Mouse (Mus musculus) layer of hippocampus, adult 2 months (tissue): Measurements from ENCODE around the gene Acap2. TPM values are rescaled to one million over a fixed set of nuclear protein-coding genes. Genes with fewer than 3 reads are reported as not detected.

Experiments used
- DNase-seq, 2 experiments: peaks; one replicate each; pipeline ENCODE4 v3.0.0; 2022; ENCODE audit warnings: low spot score in 2 of 2
- H3K27ac ChIP-seq: fragments of 200-600 bp; 2 replicates; pipeline ENCODE4 v1.8.1; 2022
- H3K4me3 ChIP-seq: fragments of 200-600 bp; 2 replicates; pipeline ENCODE4 v1.8.1; 2022; ENCODE audit warnings: mild to moderate bottlenecking
- CTCF ChIP-seq: fragments of 200-600 bp; conservative IDR thresholded peaks from 2 replicates; pipeline ENCODE4 v1.8.1; 2022; ENCODE audit warnings: antibody characterized with exemption, mild to moderate bottlenecking, moderate library complexity
- total RNA-seq, 2 experiments: library from RNA; stranded (reverse); gene quantifications; 2 replicates each; pipeline ENCODE4 v1.2.3; 2021

The Acap2 gene
- total RNA-seq, 2 experiments from 2014 or later: 140 to 148 TPM

DNA sequence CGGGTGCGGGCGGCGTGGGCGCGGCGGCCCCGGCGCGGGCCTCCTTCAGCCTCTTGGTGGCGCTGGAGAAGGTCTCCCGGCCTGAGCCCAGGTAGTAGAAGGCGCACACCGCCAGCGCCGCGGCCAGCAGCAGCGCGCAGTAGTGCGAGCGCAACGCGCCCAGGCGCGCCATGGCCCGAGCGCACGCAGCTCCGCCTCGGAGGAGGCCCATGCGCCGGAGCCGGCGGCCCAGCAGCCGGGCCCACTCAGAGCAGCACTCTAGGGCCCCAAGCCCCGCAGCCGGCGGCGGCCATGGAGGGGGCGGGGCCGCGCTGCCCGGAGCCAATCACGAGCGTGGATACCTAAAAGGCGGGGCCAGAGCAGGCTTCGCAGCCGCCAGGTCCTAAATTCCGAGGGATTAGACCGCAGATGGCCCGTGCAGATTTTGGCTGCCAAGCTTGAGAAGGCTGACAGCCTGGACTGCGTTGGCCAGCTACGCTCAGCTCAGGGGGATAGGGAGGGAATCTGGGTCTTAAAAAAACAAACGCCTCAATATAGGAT lies 119.8 kb downstream of the Acap2 start, which contains the start of gene Xxylt1:
Gene Xxylt1, minus strand, starts transcription at position 308 of the 540 bp plus-strand sequence.
- peak; percentile 58 for TF ChIP-seq CTCF
- H3K27ac ChIP-seq: peak within 1 kb of the TSS; percentile 89
- H3K4me3 ChIP-seq: peak within 1 kb of the TSS; percentile 91
- peak; percentile 93 to 95 for DNase-seq

- Histone ChIP-seq H3K4me3 (peak overlapping the region; percentile 91), H3K27ac (peak overlapping the region; percentile 89)
- peak; percentile 42 to 47 for DNase-seq
- no peak for TF ChIP-seq CTCF
Measured at GRCm38 (mm10) chr16:31080573-31081051, 120.4 kb downstream of the Acap2 start.

DNA sequence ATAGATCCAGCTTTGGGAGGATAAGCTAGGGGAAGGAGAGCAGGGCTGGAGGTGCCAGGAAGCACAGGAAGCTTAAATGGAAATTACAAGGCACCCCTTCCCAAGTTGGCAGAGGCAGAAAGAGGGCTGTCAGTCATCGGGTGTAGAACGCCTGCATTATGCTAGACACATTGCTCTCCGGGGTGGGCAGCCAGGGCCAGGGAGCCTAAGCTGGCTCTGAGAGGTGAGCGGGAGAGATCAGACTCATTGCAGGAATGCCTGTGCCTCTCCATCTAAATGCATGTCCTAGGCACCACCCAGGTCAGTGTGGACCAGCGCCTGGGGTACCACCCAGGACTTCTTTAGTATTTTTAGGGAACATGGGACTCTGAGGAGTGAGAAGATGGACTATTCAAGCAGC lies 123.6 kb downstream of the Acap2 start:
- DNase-seq: no peak
- H3K4me3 ChIP-seq: no peak overlapping the region
- no peak overlapping the region for H3K27ac ChIP-seq
- TF ChIP-seq CTCF: no peak

DNA sequence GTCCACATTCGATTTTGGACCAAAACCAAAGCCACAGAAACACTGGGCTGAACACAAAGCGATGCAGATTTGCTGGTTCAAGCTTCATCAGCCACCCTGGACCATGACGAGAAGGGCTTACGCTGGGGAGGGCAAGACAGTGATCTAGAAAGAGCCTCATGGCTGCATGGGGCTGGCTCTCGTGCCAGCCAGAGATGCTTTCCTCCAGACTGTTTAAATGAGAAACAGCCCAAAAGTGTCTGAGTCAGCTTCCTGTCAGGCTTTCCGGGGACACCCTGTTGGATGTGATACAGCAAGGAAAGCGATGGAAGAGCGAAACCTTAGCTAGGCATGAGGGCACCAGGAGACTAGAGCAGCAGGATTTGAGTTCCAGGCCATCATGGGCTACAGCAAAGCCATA lies 124.6 kb downstream of the Acap2 start:
- Histone ChIP-seq H3K27ac (no peak overlapping the region), H3K4me3 (no peak overlapping the region)
- no peak for DNase-seq
- no peak for TF ChIP-seq CTCF

GRCm38 (mm10) chr16:31074324-31074908 lies 126.6 kb downstream of the Acap2 start:
- TF ChIP-seq CTCF: no peak
- Histone ChIP-seq H3K4me3 (no peak overlapping the region), H3K27ac (no peak overlapping the region)
- no peak for DNase-seq

GRCm38 (mm10) chr16:31071731-31072130 lies 129.3 kb downstream of the Acap2 start:
- no peak for TF ChIP-seq CTCF
- no peak for DNase-seq
- Histone ChIP-seq H3K4me3 (no peak overlapping the region), H3K27ac (no peak overlapping the region)

- H3K27ac ChIP-seq: no peak overlapping the region
- peak overlapping the region; percentile 33; the same call in 1 of the 2 replicates for H3K4me3 ChIP-seq
- peak; percentile 99 for TF ChIP-seq CTCF
Measured at GRCm38 (mm10) chr16:31070358-31071133, 130.5 kb downstream of the Acap2 start.

DNA sequence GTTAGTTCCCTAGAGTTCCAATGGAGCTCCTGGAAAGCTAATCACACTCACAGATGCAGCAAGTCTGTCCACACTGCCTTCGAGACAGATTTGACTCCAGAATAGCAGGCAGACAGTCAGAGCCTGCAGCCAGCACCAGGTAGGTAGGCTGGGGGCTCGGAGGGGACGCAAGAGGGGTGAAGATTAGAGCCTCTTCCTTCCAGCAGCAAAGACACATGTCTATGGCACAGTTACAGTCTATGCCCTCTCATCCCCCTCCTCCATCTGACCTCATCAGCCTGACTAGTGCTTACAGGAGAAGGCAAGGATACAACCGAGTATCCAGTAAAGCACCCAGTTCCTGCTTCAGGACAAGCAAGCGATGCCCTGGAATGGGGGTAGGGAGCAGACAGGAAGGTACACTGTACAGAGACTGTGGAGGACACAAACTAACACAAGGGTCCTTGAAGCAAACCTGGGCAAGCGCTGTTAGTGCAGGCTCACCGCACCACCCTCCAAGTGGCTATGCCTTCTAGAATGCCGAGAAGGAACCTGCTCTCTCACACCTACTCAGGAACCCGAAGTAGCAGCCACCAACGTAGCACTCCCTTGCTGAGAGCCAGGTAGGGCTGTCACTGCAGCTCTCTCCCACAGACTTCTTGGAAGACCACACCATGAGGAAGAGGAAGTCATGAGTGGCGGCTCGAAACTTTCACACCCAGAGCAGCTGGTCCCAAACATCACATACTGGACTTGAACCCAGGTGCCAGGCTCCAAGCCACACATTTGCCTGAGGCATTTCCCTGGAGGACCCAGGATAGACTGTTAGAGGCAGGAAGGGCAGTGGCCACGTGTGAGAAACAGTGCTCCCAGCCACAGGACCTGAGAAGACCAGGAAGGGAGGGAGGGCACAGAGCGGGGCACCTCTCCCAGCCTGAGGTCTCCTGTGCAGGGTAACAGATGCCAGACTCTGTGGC lies 131.6 kb downstream of the Acap2 start:
- Histone ChIP-seq H3K4me3 (no peak overlapping the region), H3K27ac (no peak overlapping the region)
- TF ChIP-seq CTCF: no peak
- DNase-seq: no peak

More at GRCm38 (mm10) chr16:31070358-31071133, 130.5 kb downstream of the Acap2 start:
- DNase-seq: peak; percentile 85

DNA sequence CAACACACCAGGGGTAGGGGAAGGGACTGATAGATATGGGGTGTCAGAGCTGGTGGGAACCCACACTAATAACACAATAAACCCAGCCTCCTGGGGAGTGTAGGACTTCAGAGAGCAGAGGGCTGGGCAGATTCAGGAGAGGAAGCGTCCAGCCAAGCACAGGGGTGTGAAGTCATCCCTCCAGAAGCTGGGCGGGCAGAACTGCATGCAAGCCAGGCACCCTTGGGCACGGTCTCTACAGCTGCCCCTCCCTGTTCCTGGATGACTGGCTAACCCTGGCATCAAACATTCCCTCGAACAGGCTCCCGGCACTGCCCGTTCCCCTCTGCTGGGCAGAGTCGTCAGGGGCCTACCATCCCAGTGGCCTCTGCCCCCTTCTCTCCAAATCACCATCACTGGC lies 132.8 kb downstream of the Acap2 start:
- no peak overlapping the region for H3K27ac ChIP-seq
- H3K4me3 ChIP-seq: no peak overlapping the region
- no peak for TF ChIP-seq CTCF
- no peak for DNase-seq

DNA sequence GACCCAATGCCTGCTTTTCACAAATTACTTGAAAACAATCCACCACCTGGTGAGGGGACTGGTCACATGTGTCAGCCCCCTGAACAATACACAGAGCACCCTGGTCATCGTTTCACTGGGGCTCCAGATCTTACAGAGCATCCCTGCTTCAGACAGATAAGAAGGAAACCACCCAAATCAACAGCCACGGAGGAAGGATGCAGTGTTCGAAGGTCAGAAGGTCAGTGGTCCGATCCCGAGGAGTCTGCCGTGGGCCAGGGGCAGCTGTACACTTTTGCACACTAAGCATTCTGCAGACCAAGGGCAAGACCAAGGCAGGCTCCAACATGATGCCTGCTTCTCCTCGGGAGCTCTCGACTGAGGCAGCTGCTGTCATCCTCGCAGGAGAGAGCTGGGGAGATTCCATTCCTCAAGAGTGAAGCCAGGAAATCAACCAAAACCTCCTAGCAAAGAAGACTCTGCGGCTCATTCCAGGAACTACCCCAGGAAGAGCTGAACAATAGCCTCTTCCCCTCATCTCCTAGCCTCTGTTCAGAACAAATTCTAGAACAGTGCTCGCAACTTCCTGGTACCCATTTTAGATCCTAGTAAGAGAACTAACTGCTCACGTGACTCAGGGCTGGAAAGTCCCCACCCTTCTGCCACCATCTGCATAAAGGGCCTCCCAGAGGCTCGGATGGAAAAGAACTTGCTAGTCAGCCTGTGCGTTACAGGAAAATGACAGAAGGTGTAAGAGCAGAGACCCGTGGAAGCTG lies 134.5 kb downstream of the Acap2 start:
- peak overlapping the region; percentile 67 for H3K27ac ChIP-seq
- no peak for DNase-seq

GRCm38 (mm10) chr16:31064782-31065181 lies 136.3 kb downstream of the Acap2 start:
- no peak overlapping the region for H3K27ac ChIP-seq
- no peak for DNase-seq
- no peak overlapping the region for H3K4me3 ChIP-seq
- no peak for TF ChIP-seq CTCF

More for the DNA sequence above, 134.5 kb downstream of the Acap2 start:
- no peak overlapping the region for H3K4me3 ChIP-seq
- no peak for TF ChIP-seq CTCF

GRCm38 (mm10) chr16:31062918-31063317 lies 138.1 kb downstream of the Acap2 start:
- H3K4me3 ChIP-seq: no peak overlapping the region
- TF ChIP-seq CTCF: no peak
- DNase-seq: no peak
- H3K27ac ChIP-seq: no peak overlapping the region
